Mouse (Mus musculus) intestine, postnatal 0 days (tissue): ENCODE results near the gene Ltb4r1. TPM values are rescaled to one million over a fixed set of nuclear protein-coding genes. Genes with fewer than 3 reads are reported as not detected.
"Not testable (repeated sequence)": the region's sequence is repeated elsewhere in the genome, so short reads cannot be mapped to it uniquely, and the experiment has no call there.

Source experiments
- ATAC-seq: fragments of 200-750 bp; cut with Nextera tagmentation; 2 replicates; pipeline ENCODE4 v1.8.0; 2017; ENCODE audit warnings: mild to moderate bottlenecking, moderate TSS enrichment, moderate library complexity
- H3K27ac ChIP-seq: fragments of 300-500 bp; sonication (generic); 2 replicates; pipeline ENCODE4 v1.5.1; 2014; ENCODE audit warnings: mild to moderate bottlenecking, low read depth, low read length, moderate library complexity
- H3K27me3 ChIP-seq: fragments of 300-500 bp; sonication (generic); replicated peaks from 2 replicates; pipeline ENCODE4 v1.6.1; 2014; ENCODE audit warnings: low read length, mixed read lengths; ENCODE audit not compliant: control insufficient read depth, insufficient read depth
- H3K36me3 ChIP-seq: fragments of 300-500 bp; sonication (generic); 2 replicates; pipeline ENCODE4 v1.6.1; 2014; ENCODE audit warnings: mild to moderate bottlenecking, moderate library complexity; ENCODE audit not compliant: control insufficient read depth, insufficient read depth
- H3K4me1 ChIP-seq: fragments of 300-500 bp; sonication (generic); replicated peaks from 2 replicates; pipeline ENCODE4 v1.6.1; 2014; ENCODE audit warnings: antibody characterized with exemption, low read length, mixed read lengths; ENCODE audit not compliant: control insufficient read depth, insufficient read depth
- H3K4me2 ChIP-seq: fragments of 300-500 bp; sonication (generic); replicated peaks from 2 replicates; pipeline ENCODE4 v1.6.1; 2014; ENCODE audit warnings: low read depth, mild to moderate bottlenecking, moderate library complexity
- H3K4me3 ChIP-seq: fragments of 300-500 bp; sonication (generic); 2 replicates; pipeline ENCODE4 v1.5.1; 2014; ENCODE audit warnings: low read depth, low read length
- H3K9ac ChIP-seq: fragments of 300-500 bp; sonication (generic); 2 replicates; pipeline ENCODE4 v1.6.1; 2014; ENCODE audit warnings: mild to moderate bottlenecking, low read depth, low read length
- H3K9me3 ChIP-seq: fragments of 300-500 bp; sonication (generic); 2 replicates; pipeline ENCODE4 v1.6.1; 2016; ENCODE audit warnings: mixed run types; ENCODE audit not compliant: control insufficient read depth
- CTCF ChIP-seq: sonication (generic); IDR thresholded peaks from 2 replicates; pipeline ENCODE4 v1.5.1; 2016; ENCODE audit warnings: low read depth, mild to moderate bottlenecking, control low read depth, antibody characterized with exemption, moderate library complexity
- WGBS: fragments of 180-500 bp; shearing (Covaris S2); extraction: QIAGEN DNeasy Blood & Tissue Kit; methylation state at CpG from one replicate; pipeline ENCODE4 v1.1.7; 2014; 5-methylcytosine and 5-hydroxymethylcytosine counted together
- polyA plus RNA-seq: library from polyadenylated mRNA; unstranded; fragments of >200 nt; fragmentation: Nextera tagmentation; extraction: Ambion mirVana; gene quantifications from 2 replicates; pipeline ENCODE4 v1.2.1, GENCODE M21; 2015

The Ltb4r1 gene
- polyA plus RNA-seq, 1 experiment from 2014 or later, result 3.8 TPM

- ATAC-seq, result peak; percentile 82
- Histone ChIP-seq H3K36me3 (peaks cover 33% of the 10 kb centered on the region), H3K4me3 (peak within 1 kb of the TSS; percentile 36), H3K4me2 (peak within 1 kb of the TSS; percentile 59), H3K27me3 (peaks cover 4% of the 10 kb centered on the region; the same call in 1 of the 2 replicates), H3K9me3 (no peaks in the 10 kb centered on the region), H3K4me1 (peaks cover 3% of the 10 kb centered on the region; the same call in 1 of the 2 replicates), H3K9ac (peak within 1 kb of the TSS; percentile 40), H3K27ac (peak within 1 kb of the TSS; percentile 91)
- TF ChIP-seq CTCF, result peak; percentile 89
- 8% methylated on average over 8 of the region's 8 CpGs for WGBS
Measured at GRCm38 (mm10) chr14:55758363-55758784, 7.4 kb upstream of the Ltb4r1 start, which contains the start of gene Cideb. Gene Cideb (minus strand): TSS chr14:55758458.

DNA sequence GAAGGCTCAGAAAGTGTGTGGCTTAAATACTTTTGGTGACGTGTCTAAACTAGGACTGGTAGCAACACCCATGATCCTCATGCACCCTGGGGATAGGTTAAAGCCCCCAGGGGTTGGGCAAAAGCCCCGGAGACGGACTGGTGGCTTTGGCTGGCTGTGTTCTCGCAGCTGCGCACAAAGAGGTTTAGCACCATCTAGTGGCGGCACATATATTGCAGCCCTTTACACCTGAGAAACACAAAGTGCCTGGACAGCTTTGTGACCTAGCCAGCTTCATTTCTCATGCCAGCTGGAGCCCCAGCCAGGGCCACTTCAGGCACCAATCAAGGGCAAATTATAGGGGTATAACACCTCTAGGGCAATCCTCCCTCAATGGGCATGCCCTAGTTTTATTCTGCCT, 5.6 kb upstream of the Ltb4r1 start:
- TF ChIP-seq CTCF, result peak; percentile 83
- WGBS, result under 1% methylated on average over 5 of the region's 6 CpGs

DNA sequence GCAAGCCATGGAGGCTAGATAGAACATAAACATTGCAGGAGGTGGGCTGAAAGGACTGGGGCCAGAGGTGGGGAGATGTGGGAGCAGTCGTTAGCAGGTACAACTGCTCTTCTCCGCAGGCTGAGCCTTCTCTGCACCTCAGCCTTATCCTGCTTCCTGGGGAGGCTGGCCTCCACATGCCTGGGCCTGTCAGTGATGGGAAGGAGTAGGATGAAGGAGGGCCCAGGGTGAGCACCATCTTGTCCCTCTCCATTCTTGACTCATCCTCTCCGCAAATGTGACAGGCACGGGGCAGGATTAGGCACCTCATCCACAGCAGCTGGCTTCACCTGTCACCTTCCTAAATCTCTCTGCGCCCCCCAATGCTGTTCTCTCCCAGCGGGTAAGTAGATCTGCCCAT, 4.6 kb upstream of the Ltb4r1 start, which contains the start of gene Ltb4r2:
Ltb4r2 (plus strand) TSS at position 266 of the 400 bp plus-strand sequence.
- no peaks in the 10 kb centered on the region for H3K9me3 ChIP-seq
- ATAC-seq, result no peak
- peaks cover 5% of the 10 kb centered on the region; the same call in 1 of the 2 replicates for H3K36me3 ChIP-seq
- no peak within 1 kb of the TSS for H3K27ac ChIP-seq
- peaks cover 3% of the 10 kb centered on the region; the same call in 1 of the 2 replicates for H3K4me1 ChIP-seq
- 86% methylated on average over 6 of the region's 6 CpGs for WGBS
- H3K27me3 ChIP-seq, result peaks cover 9% of the 10 kb centered on the region; the same call in 1 of the 2 replicates
- H3K4me2 ChIP-seq, result peak within 1 kb of the TSS; percentile 89
- peak within 1 kb of the TSS; percentile 46 for H3K4me3 ChIP-seq
- peak within 1 kb of the TSS; percentile 50 for H3K9ac ChIP-seq
- TF ChIP-seq CTCF, result no peak

More for the DNA sequence above, 5.6 kb upstream of the Ltb4r1 start:
- H3K36me3 ChIP-seq, result peaks cover 15% of the 10 kb centered on the region
- ATAC-seq, H3K4me1 ChIP-seq, H3K9ac ChIP-seq, H3K27me3 ChIP-seq, H3K9me3 ChIP-seq: not testable (repeated sequence)
- H3K27ac ChIP-seq, result peak overlapping the region; percentile 41; the same call in 1 of the 2 replicates
- H3K4me3 ChIP-seq, result peak overlapping the region; percentile 17; the same call in 1 of the 2 replicates
- peak overlapping the region; percentile 59 for H3K4me2 ChIP-seq

DNA sequence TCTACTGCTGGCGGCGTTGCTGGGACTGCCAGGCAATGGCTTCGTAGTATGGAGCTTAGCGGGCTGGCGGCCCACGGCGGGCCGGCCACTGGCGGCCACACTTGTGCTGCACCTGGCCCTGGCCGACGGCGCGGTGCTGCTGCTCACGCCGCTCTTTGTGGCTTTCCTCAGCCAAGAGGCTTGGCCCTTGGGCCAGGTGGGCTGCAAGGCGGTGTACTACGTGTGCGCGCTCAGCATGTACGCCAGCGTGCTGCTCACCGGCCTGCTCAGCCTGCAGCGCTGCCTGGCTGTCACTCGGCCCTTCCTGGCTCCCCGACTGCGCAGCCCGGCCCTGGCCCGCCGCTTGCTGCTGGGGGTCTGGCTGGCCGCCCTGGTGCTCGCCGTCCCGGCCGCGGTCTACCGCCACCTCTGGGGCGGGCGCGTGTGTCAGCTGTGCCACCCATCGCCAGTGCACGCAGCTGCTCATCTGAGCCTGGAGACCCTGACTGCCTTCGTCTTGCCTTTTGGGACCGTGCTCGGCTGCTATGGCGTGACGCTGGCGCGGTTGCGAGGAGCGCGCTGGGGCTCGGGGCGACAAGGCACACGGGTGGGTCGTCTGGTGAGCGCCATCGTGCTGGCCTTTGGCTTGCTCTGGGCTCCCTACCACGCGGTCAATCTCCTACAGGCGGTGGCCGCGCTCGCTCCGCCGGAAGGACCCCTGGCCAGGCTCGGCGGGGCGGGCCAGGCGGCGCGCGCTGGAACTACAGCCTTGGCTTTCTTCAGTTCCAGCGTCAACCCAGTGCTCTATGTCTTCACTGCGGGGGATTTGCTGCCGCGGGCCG, 3.6 kb upstream of the Ltb4r1 start:
- ATAC-seq, result no peak
- 1% methylated on average over 69 of the region's 77 CpGs for WGBS
- peaks cover 3% of the 10 kb centered on the region; the same call in 1 of the 2 replicates for H3K4me1 ChIP-seq
- peak overlapping the region; percentile 46 for H3K4me3 ChIP-seq
- H3K27me3 ChIP-seq, result peaks cover 9% of the 10 kb centered on the region; the same call in 1 of the 2 replicates
- peak overlapping the region; percentile 89 for H3K4me2 ChIP-seq
- H3K9ac ChIP-seq, result peak overlapping the region; percentile 50
- no peaks in the 10 kb centered on the region for H3K36me3 ChIP-seq
- peak; percentile 52 for TF ChIP-seq CTCF
- no peak overlapping the region for H3K27ac ChIP-seq
- no peaks in the 10 kb centered on the region for H3K9me3 ChIP-seq

DNA sequence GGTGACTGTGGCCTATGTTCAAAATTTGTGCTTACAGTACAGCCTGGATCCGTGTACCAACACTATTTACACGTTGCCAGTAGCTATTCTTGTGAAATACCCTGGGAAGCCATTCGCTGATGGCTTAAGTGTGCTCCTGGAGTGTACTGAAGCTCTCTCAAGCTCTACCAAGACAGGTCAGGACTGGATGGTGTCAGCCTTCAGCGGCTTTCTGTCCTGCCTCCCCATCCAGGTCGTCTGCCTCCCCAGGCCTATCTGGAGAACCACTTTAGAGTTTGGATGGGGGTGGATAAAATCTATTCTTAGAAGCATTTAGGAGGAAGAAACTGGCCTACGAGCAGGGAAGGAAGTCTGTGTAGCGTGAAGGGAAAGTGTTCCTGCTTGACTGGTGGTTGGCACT, 2.6 kb upstream of the Ltb4r1 start:
- Histone ChIP-seq H3K4me3 (no peak overlapping the region), H3K9me3 (no peaks in the 10 kb centered on the region), H3K9ac (no peak overlapping the region), H3K27me3 (peaks cover 9% of the 10 kb centered on the region; the same call in 1 of the 2 replicates), H3K4me1 (peaks cover 5% of the 10 kb centered on the region; the same call in 1 of the 2 replicates), H3K36me3 (no peaks in the 10 kb centered on the region), H3K4me2 (no peak overlapping the region), H3K27ac (no peak overlapping the region)
- no peak for ATAC-seq
- 59% methylated on average over 7 of the region's 7 CpGs for WGBS
- no peak for TF ChIP-seq CTCF
